Mouse (Mus musculus): ENCODE results near the gene Kdm5c.

Gene Kdm5c

GRCm38 (mm10) chrX:152232781-152233763 is at the start of gene Kdm5c:
TSS of gene Kdm5c (plus strand) at chrX:152233020.
- peak; percentile 97 for DNase-seq (ENCODE audit: low read depth, low spot score)

DNA sequence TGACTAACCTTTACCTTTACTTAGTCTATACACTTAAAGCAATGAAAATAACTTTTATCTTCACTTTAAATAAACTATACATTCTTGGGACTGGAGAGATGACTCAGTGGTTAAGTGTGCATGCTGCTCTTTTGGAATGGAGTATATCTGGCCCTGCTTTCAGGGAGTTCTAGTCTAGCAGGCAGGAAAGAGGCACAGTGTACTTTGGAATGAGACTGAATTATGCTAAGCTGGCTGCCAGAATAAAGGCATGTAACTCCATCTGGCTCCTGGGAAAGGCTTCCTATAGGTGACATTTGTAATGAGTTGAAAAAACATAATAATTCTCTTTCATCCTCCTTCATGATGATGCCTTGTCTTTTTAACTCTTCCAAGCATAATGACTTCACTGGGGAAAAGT is 45.7 kb upstream of the Kdm5c start:
- DNase-seq (ENCODE audit: low read depth, low spot score) = no peak

- no peak for DNase-seq (ENCODE audit: low read depth, low spot score)
These were observed 41.6 kb upstream of the Kdm5c start for GRCm38 (mm10) chrX:152191266-152191665.

DNA sequence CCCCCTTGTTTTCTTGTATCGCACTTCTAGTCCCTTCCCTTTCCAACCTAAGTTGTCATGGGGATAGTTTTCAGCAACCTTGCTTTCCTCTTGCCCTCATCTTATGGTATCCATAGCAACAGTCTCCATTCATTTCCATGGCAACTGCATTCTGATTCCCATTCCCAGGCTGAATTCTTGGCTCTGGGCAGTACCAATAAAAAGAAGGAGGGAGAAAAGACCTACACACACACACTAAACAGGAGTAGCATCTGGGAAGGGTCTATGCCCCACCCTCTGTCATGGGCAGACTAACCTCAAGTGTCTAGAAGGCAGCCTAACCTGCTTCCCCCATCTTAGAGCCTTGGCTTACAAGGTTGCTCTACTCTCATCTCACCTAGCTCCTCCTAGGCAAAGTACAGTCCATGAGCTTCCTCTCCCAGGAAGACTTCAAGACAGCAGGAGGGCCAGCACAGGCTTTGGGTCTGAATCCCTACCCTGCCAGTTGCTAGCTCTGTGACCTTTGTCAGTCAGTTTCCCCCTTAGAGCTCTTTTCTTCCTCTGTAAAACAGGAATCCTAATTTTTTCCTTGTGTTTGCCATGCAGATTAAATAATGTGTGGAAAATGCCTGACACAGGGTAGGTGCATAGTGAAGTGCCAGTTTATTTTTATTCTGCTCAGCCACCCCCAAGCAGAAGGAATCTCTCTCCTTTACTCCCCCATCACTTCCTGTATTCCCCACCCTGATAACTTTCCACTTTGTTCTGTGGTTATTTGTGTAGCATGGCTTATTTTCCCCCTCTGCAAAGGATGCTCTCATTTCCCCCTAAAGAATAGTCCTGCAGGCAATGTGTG is 34.8 kb upstream of the Kdm5c start:
- DNase-seq (ENCODE audit: low read depth, low spot score) = no peak

DNA sequence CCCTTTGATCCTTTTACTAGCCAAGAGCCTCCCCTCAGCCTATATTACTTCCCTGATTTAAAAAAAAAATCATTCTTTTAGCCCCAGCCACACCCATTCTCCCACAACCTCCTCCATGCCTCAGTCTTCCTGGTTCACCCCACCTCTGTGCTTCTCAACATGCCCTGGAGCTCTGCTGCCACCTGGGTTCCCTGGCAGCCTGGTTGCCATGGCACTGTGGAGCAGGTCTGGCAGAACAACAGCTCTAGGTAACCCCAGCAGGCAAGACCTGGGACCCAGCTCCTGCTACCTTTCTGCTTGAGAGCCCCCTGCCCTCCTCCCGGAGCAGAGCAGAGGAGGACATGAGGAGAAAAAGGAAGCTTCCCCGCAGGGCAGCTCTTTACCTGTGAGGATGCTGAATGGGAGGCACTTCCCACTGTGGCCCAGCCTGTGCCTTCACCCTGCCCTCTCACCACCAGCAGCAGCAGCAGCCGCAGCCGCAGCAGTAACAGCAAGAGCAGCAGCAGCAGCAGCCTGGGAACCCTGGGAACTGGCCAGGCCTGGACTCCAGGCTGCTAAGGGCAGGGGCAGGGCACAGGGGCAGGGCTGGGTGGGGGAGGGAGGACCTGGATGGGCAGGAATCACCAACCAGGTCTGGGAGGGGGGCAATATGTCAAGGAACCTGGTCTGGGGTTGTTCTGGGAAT is 30.9 kb upstream of the Kdm5c start:
- no peak for DNase-seq (ENCODE audit: low read depth, low spot score)

DNA sequence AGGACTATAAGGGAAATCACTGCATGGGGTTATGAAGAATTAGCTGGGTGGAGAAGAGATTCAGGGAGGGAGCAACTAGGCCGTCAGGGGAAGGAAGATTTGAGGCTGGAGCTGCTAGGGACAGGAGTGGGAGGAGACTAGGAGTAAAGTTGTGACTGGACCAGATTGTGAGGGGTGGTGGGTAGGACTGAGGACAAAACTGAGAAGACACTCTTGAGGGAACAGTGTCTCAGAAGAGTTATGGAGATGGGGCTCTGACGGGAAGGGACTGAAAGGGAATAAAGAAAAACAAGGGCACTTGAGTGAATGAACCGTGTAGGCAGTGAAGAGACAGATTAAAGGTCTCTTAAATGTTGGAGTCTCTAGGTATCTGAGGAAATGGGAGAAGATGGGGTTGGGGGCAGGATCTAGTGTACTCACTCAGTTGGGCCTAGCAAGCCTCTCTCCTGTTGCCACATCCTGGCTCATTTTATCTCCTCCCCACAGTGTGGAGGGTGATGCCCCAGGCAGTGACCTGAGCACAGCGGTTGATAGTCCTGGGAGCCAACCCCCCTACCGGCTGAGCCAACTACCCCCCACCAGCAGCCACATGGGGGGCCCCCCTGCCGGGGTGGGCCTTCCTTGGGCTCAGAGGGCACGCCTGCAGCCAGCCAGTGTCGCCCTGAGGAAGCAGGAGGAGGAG is 30.3 kb upstream of the Kdm5c start:
- DNase-seq (ENCODE audit: low read depth, low spot score) = no peak

GRCm38 (mm10) chrX:152203247-152203646 is 29.6 kb upstream of the Kdm5c start:
- no peak for DNase-seq (ENCODE audit: low read depth, low spot score)

GRCm38 (mm10) chrX:152205486-152205885 is 27.3 kb upstream of the Kdm5c start:
- DNase-seq (ENCODE audit: low read depth, low spot score) = no peak

DNA sequence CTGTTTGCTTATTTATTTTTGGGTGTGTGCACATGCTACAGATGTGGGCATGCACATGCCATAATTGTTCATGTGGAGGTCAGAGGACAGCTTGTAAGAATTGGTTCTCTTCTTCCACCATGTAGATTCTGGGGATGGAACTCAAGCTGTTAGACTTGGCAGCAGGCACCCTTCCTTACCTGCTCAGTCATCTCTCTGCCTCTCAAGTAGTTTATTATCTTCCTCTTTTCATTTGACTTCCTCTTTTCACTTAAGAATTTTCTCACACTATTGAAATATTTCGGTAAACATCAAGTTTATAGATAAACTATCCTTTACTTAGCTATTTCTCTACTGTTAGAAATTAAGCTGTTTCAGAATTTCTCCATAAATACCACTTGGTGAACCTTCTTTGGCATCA is 18.1 kb upstream of the Kdm5c start:
- DNase-seq (ENCODE audit: low read depth, low spot score) = no peak

- DNase-seq (ENCODE audit: low read depth, low spot score) = no peak
These were observed 14.3 kb upstream of the Kdm5c start for GRCm38 (mm10) chrX:152218529-152218928.

GRCm38 (mm10) chrX:152221721-152222120 is 11.1 kb upstream of the Kdm5c start:
- DNase-seq (ENCODE audit: low read depth, low spot score) = no peak

DNA sequence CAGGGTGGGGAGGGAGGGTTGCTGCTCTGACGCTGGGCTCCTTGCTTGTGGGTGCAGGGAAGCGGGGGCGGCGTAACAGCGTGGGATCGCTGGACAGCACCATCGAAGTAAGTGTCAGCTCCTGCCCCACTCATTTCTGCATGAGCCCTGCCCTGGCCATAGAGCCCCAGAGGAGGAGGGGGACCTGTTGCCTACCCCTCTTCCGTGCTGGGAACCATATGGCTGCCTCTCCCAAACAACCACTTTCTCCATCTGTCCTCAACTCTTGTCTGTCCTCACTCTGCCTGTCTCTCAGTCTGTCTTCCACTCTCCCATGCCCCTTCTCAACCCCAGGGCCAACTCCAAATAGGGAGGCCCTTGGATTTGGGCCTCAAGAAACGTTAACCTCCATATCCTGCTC is 10.6 kb upstream of the Kdm5c start:
- no peak for DNase-seq (ENCODE audit: low read depth, low spot score)

GRCm38 (mm10) chrX:152223313-152223712 is 9.5 kb upstream of the Kdm5c start:
- DNase-seq (ENCODE audit: low read depth, low spot score) = no peak

GRCm38 (mm10) chrX:152224280-152224679 is 8.5 kb upstream of the Kdm5c start:
- no peak for DNase-seq (ENCODE audit: low read depth, low spot score)

GRCm38 (mm10) chrX:152234125-152234524 is 1.3 kb downstream of the Kdm5c start:
- DNase-seq (ENCODE audit: low read depth, low spot score) = peak; percentile 5

DNA sequence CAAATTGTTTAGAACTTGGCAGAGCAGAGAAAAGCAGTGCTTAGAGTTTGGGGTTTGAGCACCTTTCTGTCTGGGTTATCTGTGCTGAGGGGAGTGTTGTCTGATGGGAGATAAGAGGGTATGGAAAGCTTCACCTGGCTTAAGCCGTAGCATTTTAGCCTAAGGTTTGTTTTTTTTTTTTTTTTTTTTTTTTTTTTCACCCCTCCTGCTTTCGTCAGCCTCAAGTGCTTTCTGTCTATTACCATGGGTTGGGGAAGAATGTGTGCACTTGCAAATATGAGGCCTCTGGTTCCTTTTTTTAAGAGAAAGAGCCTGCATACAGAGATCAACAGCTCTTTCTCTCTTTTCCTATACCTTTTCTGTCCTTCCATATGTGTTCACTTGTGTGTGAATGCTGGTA is 2.9 kb downstream of the Kdm5c start:
- no peak for DNase-seq (ENCODE audit: low read depth, low spot score)

GRCm38 (mm10) chrX:152243140-152243539 is 10.3 kb downstream of the Kdm5c start:
- DNase-seq (ENCODE audit: low read depth, low spot score) = peak; percentile 9

- no peak for DNase-seq (ENCODE audit: low read depth, low spot score)
These were observed 11.8 kb downstream of the Kdm5c start for GRCm38 (mm10) chrX:152244492-152245189.

GRCm38 (mm10) chrX:152271189-152271588 is 38.4 kb downstream of the Kdm5c start:
- no peak for DNase-seq (ENCODE audit: low read depth, low spot score)

- no peak for DNase-seq (ENCODE audit: low read depth, low spot score)
These were observed 46.6 kb downstream of the Kdm5c start for GRCm38 (mm10) chrX:152279384-152279783.

DNA sequence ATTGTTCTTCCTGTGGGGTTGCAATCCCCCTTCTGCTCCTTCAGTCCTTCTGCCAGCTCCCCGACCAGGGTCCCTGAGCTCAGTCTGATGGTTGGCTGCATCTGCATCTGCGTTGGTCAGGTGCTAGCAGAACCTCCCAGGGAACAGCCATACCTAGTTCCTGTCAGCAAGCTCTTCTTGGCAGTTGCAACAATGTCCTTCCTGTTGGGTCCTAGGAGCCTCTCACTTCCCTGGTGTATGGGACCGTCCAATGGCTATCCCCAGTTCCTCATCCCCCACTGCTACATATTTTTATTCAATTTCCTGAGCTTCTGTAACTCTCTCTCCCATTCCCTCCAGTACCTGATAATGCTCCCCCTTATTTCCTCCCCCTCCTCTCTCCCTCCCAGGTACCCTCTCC is 51.9 kb downstream of the Kdm5c start:
- DNase-seq (ENCODE audit: low read depth, low spot score) = no peak
